Mouse (Mus musculus) small intestine, adult 2 months (tissue): ENCODE data around the gene Bnipl.

Experiments
- CTCF ChIP-seq: fragments of 200-500 bp; IDR thresholded peaks from 2 replicates; pipeline ENCODE4 v1.5.1; 2012; ENCODE audit warnings: low read depth, mild to moderate bottlenecking, control low read depth, inconsistent platforms, low read length, moderate library complexity, mixed read lengths; ENCODE audit not compliant: insufficient replicate concordance, insufficient read length; ENCODE audit errors: extremely low read depth
- POLR2A ChIP-seq: fragments of 200-500 bp; IDR thresholded peaks from 2 replicates; pipeline ENCODE4 v1.6.1; 2012; ENCODE audit warnings: low read depth, mild to moderate bottlenecking, control low read depth, inconsistent platforms, low read length, moderate library complexity

GRCm38 (mm10) chr3:95250783-95251424 is at the start of gene Bnipl:
- TF ChIP-seq CTCF = no peak
- no peak for TF ChIP-seq POLR2A
